Comparison of ENCODE assay signal across 7 mouse cellular contexts in the genomic region with DNA sequence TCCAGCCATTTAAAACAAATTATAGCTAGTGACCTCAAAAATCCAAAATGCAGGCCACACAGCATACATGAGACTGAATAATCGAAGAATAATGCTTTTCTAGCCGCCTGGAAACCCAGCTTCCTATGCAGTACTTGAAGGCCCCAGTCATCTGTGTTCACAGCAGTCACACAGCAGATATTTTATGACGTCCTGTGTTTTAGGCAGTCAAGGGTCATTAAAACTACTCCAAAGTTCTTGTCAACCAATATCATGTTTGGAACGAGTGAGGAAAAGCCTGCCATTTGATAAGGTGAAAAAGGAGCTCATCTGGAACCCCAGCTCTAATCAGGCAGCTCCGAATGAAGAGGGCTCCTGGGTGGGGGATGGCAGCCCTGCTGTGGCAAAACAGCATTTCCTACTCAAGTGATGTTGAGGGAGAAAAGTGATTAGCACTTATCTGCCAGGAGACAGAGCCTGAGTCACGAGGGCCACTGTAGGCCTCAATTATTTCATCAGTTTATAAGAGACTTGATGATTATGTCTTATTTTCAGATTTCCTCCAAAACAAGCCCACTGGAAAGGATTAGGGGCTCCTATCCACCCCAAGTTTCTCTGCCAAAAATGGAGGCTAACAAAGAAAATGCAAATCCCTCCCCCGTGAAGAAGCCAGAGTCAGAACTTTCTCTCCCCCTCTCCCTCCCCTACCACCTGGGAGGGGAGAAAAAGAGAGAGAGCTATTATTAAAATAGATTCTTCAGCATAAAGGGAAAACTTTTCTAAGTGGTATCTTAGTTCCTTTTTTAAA. TPM values are rescaled to one million over a fixed set of nuclear protein-coding genes. Genes with fewer than 3 reads are reported as not detected.
A peak's percentile ranks its signal among the peaks of the same experiment; 100 is the strongest.
DNase-seq lines count a peak whose midpoint lies in the region; ATAC-seq and TF ChIP-seq lines count a peak whose summit lies in the region.

No protein-coding gene starts in this region.

- H3K27me3 ChIP-seq in midbrain, embryonic 10.5 days (ENCODE audit: low read depth, poor library complexity, severe bottlenecking): peaks cover 3% of the 10 kb centered on the region; the same call in 1 of the 2 replicates
- H3K27me3 ChIP-seq in midbrain, postnatal 0 days (ENCODE audit: insufficient read depth, low read length): no peaks in the 10 kb centered on the region
- no peaks in the 10 kb centered on the region for H3K27me3 ChIP-seq in embryonic facial prominence, embryonic 14.5 days (replicated peaks; ENCODE audit: control insufficient read depth, insufficient read depth, low read length)
- no peaks in the 10 kb centered on the region for H3K27me3 ChIP-seq in intestine, postnatal 0 days (replicated peaks; ENCODE audit: control insufficient read depth, insufficient read depth, low read length)
- H3K27me3 ChIP-seq in neural tube, embryonic 13.5 days: no peaks in the 10 kb centered on the region

- H3K9me3 ChIP-seq in midbrain, embryonic 10.5 days (replicated peaks): no peaks in the 10 kb centered on the region
- H3K9me3 ChIP-seq in midbrain, postnatal 0 days (ENCODE audit: low read length): no peaks in the 10 kb centered on the region
- no peaks in the 10 kb centered on the region for H3K9me3 ChIP-seq in embryonic facial prominence, embryonic 14.5 days (ENCODE audit: control insufficient read depth, low read length)
- H3K9me3 ChIP-seq in intestine, postnatal 0 days (ENCODE audit: control insufficient read depth): no peaks in the 10 kb centered on the region
- H3K9me3 ChIP-seq in neural tube, embryonic 13.5 days: no peaks in the 10 kb centered on the region

- peak overlapping the region; percentile 99 for H3K27ac ChIP-seq in midbrain, embryonic 10.5 days (replicated peaks)
- no peak overlapping the region for H3K27ac ChIP-seq in midbrain, postnatal 0 days (ENCODE audit: low read depth, low read length)
- 0 out of 2 replicates have a peak overlapping the region, but pooled peaks have one; percentile 46 for H3K27ac ChIP-seq in embryonic facial prominence, embryonic 14.5 days (replicated peaks; ENCODE audit: low read depth, low read length)
- 0 out of 2 replicates have a peak overlapping the region, but pooled peaks have one; percentile 31 for H3K27ac ChIP-seq in intestine, postnatal 0 days (ENCODE audit: low read depth, low read length)
- 0 out of 2 replicates have a peak overlapping the region, but pooled peaks have one; percentile 18 for H3K27ac ChIP-seq in neural tube, embryonic 13.5 days (replicated peaks)

- ATAC-seq in midbrain, postnatal 0 days (ENCODE audit: low FRiP score): no peak
- no peak for ATAC-seq in embryonic facial prominence, embryonic 14.5 days (ENCODE audit: low read depth)
- ATAC-seq in intestine, postnatal 0 days: no peak
- ATAC-seq in neural tube, embryonic 13.5 days (ENCODE audit: low read depth): no peak

- H3K4me1 ChIP-seq in midbrain, embryonic 10.5 days: peaks cover 85% of the 10 kb centered on the region
- no peaks in the 10 kb centered on the region for H3K4me1 ChIP-seq in midbrain, postnatal 0 days (ENCODE audit: insufficient read depth, low read length)
- H3K4me1 ChIP-seq in embryonic facial prominence, embryonic 14.5 days (ENCODE audit: control insufficient read depth, insufficient read depth, low read length): peaks cover 33% of the 10 kb centered on the region
- H3K4me1 ChIP-seq in intestine, postnatal 0 days (replicated peaks; ENCODE audit: control insufficient read depth, insufficient read depth, low read length): peaks cover 12% of the 10 kb centered on the region
- peaks cover 76% of the 10 kb centered on the region for H3K4me1 ChIP-seq in neural tube, embryonic 13.5 days (replicated peaks)

- peak overlapping the region; percentile 92 for H3K4me3 ChIP-seq in midbrain, embryonic 10.5 days
- no peak overlapping the region for H3K4me3 ChIP-seq in midbrain, postnatal 0 days (ENCODE audit: low read depth, low read length)
- H3K4me3 ChIP-seq in embryonic facial prominence, embryonic 14.5 days (ENCODE audit: low read depth, low read length): peak overlapping the region; percentile 89
- no peak overlapping the region for H3K4me3 ChIP-seq in intestine, postnatal 0 days (ENCODE audit: low read depth, low read length)
- H3K4me3 ChIP-seq in neural tube, embryonic 13.5 days: peak overlapping the region; percentile 83; the same call in 1 of the 2 replicates

- H3K4me2 ChIP-seq in midbrain, postnatal 0 days (ENCODE audit: low read depth, low read length, poor library complexity, severe bottlenecking): no peak overlapping the region
- H3K4me2 ChIP-seq in embryonic facial prominence, embryonic 14.5 days (ENCODE audit: low read depth, low read length): peak overlapping the region; percentile 70
- peak overlapping the region; percentile 74; the same call in 1 of the 2 replicates for H3K4me2 ChIP-seq in intestine, postnatal 0 days (replicated peaks; ENCODE audit: low read depth)
- peak overlapping the region; percentile 69 for H3K4me2 ChIP-seq in neural tube, embryonic 13.5 days

- WGBS in midbrain, embryonic 10.5 days: 20% methylated on average over 7 of the region's 7 CpGs
- 36% methylated on average over 7 of the region's 7 CpGs for WGBS in midbrain, postnatal 0 days
- 18% methylated on average over 7 of the region's 7 CpGs for WGBS in embryonic facial prominence, embryonic 14.5 days
- WGBS in intestine, postnatal 0 days: 14% methylated on average over 7 of the region's 7 CpGs
- 25% methylated on average over 7 of the region's 7 CpGs for WGBS in neural tube, embryonic 13.5 days

- no peak for DNase-seq in midbrain, embryonic 10.5 days (ENCODE audit: low spot score)
- no peak for DNase-seq in midbrain, postnatal 0 days (ENCODE audit: low spot score)
- DNase-seq in embryonic facial prominence, embryonic 14.5 days (ENCODE audit: low spot score): peak; percentile 20
- no peak for DNase-seq in right cerebral cortex, postnatal 10 days (ENCODE audit: low spot score in 2 of 2)
- no peak for DNase-seq in cerebellum, postnatal 14 days

- no peak for TF ChIP-seq CTCF in midbrain, postnatal 0 days (IDR thresholded peaks at IDR 0.05)
- no peak for TF ChIP-seq CTCF in intestine, postnatal 0 days (IDR thresholded peaks at IDR 0.05; ENCODE audit: low read depth)

- H3K9ac ChIP-seq in midbrain, postnatal 0 days (replicated peaks; ENCODE audit: low read length, poor library complexity, severe bottlenecking): no peak overlapping the region
- H3K9ac ChIP-seq in embryonic facial prominence, embryonic 14.5 days (ENCODE audit: low read depth, low read length): no peak overlapping the region
- no peak overlapping the region for H3K9ac ChIP-seq in intestine, postnatal 0 days (ENCODE audit: low read depth, low read length)
- peak overlapping the region; percentile 38 for H3K9ac ChIP-seq in neural tube, embryonic 13.5 days

- H3K36me3 ChIP-seq in midbrain, embryonic 10.5 days: peaks cover 4% of the 10 kb centered on the region
- H3K36me3 ChIP-seq in midbrain, postnatal 0 days (ENCODE audit: insufficient read depth, low read length): no peaks in the 10 kb centered on the region
- H3K36me3 ChIP-seq in embryonic facial prominence, embryonic 14.5 days (ENCODE audit: control insufficient read depth, insufficient read depth, low read length): no peaks in the 10 kb centered on the region
- no peaks in the 10 kb centered on the region; the same call in 1 of the 2 replicates for H3K36me3 ChIP-seq in intestine, postnatal 0 days (ENCODE audit: control insufficient read depth, insufficient read depth)
- H3K36me3 ChIP-seq in neural tube, embryonic 13.5 days: no peaks in the 10 kb centered on the region

RNA-seq across cellular contexts. Expression of a gene that starts 19.2 kb away (rescaled TPM):
- polyA plus RNA-seq in midbrain, embryonic 10.5 days (2016; fragmentation: Nextera tagmentation; extraction: Ambion mirVana): 2.8 and 2.9 TPM in 2 replicates
- total RNA-seq in midbrain, postnatal 0 days (2014; rRNA removed): 3.7 and 3.8 TPM in 2 replicates
- 0.44 and 0.49 TPM in 2 replicates for polyA plus RNA-seq in midbrain, postnatal 0 days (2015; fragmentation: Nextera tagmentation; extraction: Ambion mirVana)
- polyA plus RNA-seq in embryonic facial prominence, embryonic 14.5 days (2014; fragmentation: Nextera tagmentation; extraction: Ambion mirVana): 3.6 and 3.9 TPM in 2 replicates
- polyA plus RNA-seq in intestine, postnatal 0 days (2015; fragmentation: Nextera tagmentation; extraction: Ambion mirVana): 2.2 TPM in 2 replicates
- 1.3 and 2.0 TPM in 2 replicates for polyA plus RNA-seq in neural tube, embryonic 13.5 days (2015; fragmentation: Nextera tagmentation; extraction: Ambion mirVana)

Comparison
In these comparisons a context has a peak if more than half of its experiments do, and no peak if none do; other contexts are left out.
1. H3K4me3 ChIP-seq: peak in midbrain, embryonic 10.5 days (single experiment), embryonic facial prominence, embryonic 14.5 days (single experiment) and neural tube, embryonic 13.5 days (single experiment); none in midbrain, postnatal 0 days (single experiment) and intestine, postnatal 0 days (single experiment).